Mouse (Mus musculus): ENCODE results near the gene Aph1a. TPM values are rescaled to one million over a fixed set of nuclear protein-coding genes. Genes with fewer than 3 reads are reported as not detected.
"Not testable (repeated sequence)": the region's sequence is repeated elsewhere in the genome, so short reads cannot be mapped to it uniquely, and the experiment has no call there.

The Aph1a gene
- polyA plus RNA-seq, 1 experiment from 2014 or later, result 11.8 TPM

DNA sequence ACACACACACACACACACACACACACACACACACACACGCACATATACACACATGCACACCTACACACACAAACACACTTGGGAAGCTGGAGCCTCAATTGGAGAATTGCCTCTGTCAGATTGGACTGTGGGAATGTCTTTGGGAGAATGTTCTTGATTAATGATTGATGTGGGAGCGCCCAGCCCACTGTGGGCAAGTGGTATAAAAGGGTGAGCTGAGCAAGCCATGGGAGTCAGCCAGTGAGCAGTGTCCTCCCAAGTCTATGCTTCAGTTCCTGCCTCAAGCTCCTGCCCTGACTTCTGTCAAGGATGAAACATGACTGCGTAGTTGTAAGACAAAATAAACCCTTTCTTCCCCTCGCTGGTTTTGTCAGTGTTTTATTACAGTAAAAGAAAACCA, 6.2 kb upstream of the Aph1a start:
- Histone ChIP-seq H3K9ac (no peak overlapping the region), H3K36me3 (replicated peaks) (no peaks in the 10 kb centered on the region), H3K9me3 (replicated peaks) (no peaks in the 10 kb centered on the region), H3K4me1 (replicated peaks) (peaks cover 40% of the 10 kb centered on the region), H3K27ac (replicated peaks) (no peak overlapping the region), H3K4me3 (replicated peaks) (no peak overlapping the region), H3K4me2 (no peak overlapping the region), H3K27me3 (peaks cover 23% of the 10 kb centered on the region)
- no peak for ATAC-seq (ENCODE audit: insufficient read depth)
- WGBS (ENCODE audit: insufficient replicate concordance), result 66% methylated on average over 4 of the region's 4 CpGs

- Histone ChIP-seq H3K9me3 (replicated peaks) (no peaks in the 10 kb centered on the region), H3K4me3 (replicated peaks) (no peak overlapping the region), H3K4me1 (replicated peaks) (peaks cover 43% of the 10 kb centered on the region), H3K4me2 (no peak overlapping the region), H3K36me3 (replicated peaks) (no peaks in the 10 kb centered on the region), H3K27ac (replicated peaks) (no peak overlapping the region), H3K9ac (no peak overlapping the region), H3K27me3 (peaks cover 15% of the 10 kb centered on the region; the same call in 1 of the 2 replicates)
- ATAC-seq (ENCODE audit: insufficient read depth), result no peak
- 72% methylated on average over 3 of the region's 3 CpGs for WGBS (ENCODE audit: insufficient replicate concordance)
Observed at GRCm38 (mm10) chr3:95889664-95890063, 4.1 kb upstream of the Aph1a start.

GRCm38 (mm10) chr3:95891211-95892065, 2.3 kb upstream of the Aph1a start, which contains the start of gene BC028528:
Gene BC028528, minus strand, starts transcription at chr3:95892005.
- Histone ChIP-seq H3K4me3 (replicated peaks) (peak within 1 kb of the TSS; percentile 19), H3K27me3 (peaks cover 9% of the 10 kb centered on the region; the same call in 1 of the 2 replicates), H3K9me3 (replicated peaks) (no peaks in the 10 kb centered on the region), H3K4me2 (peak within 1 kb of the TSS; percentile 87), H3K27ac (replicated peaks) (peak within 1 kb of the TSS; percentile 61), H3K4me1 (replicated peaks) (peaks cover 44% of the 10 kb centered on the region), H3K9ac (peak within 1 kb of the TSS; percentile 10; the same call in 1 of the 2 replicates), H3K36me3 (replicated peaks) (no peaks in the 10 kb centered on the region)
- WGBS (ENCODE audit: insufficient replicate concordance), result 19% methylated on average over 12 of the region's 12 CpGs
- ATAC-seq (ENCODE audit: insufficient read depth), result no peak

DNA sequence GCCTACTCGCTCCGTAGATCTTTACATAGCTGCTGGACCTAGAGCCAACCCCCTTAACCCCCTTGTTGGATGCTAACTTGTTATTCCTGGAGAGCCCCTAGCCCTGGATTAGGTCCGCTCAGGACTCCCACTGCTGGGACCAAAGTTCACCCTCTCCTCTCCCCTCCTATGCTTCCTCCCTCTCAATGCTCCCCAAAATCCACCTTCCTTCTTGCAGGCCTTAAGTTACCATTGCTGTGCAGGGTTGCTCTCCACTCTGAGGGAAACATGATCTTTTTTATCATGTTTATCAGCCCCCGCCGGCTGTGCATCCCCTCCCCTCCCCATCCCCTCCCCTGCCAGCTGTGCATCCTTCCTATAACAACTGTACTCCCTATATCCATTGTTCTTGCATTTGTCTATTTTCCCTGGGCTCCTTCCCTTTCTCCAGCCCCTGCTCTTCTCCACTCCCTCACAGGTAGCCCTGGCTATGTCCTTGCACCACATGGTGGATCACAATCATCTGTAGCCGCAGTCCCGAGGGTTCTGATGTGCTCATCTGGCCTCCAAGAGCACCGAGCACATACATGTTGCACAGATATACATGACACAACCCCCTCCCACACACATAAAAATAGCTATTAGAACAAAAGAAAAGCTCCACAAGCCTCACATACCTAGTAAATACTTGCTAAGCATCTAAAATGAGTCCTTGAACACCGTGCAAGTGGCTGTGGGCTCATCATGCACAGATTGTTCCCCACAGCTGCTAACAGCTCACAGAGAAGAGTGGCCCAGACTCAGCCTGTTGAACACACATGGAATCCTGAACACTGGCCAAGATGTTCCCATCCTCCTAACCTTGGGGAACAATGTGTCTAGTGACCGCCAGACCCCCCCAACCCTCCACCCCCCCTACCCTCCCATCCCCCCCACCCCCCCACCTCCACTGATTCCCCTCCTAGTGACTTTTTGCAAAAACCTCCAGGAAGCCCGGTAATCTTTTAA, 1.4 kb upstream of the Aph1a start:
- peak overlapping the region; percentile 87 for H3K4me2 ChIP-seq
- H3K4me1 ChIP-seq (replicated peaks), result peaks cover 44% of the 10 kb centered on the region
- H3K27me3 ChIP-seq, result peaks cover 9% of the 10 kb centered on the region; the same call in 1 of the 2 replicates
- H3K9ac ChIP-seq, result peak overlapping the region; percentile 10; the same call in 1 of the 2 replicates
- H3K27ac ChIP-seq (replicated peaks), result peak overlapping the region; percentile 61
- H3K36me3 ChIP-seq (replicated peaks), result 0 out of 2 replicates have a peak, but pooled peaks cover under 1% of the 10 kb centered on the region
- H3K9me3 ChIP-seq (replicated peaks), result no peaks in the 10 kb centered on the region
- peak overlapping the region; percentile 19 for H3K4me3 ChIP-seq (replicated peaks)
- 26% methylated on average over 11 of the region's 11 CpGs for WGBS (ENCODE audit: insufficient replicate concordance)
- no peak for ATAC-seq (ENCODE audit: insufficient read depth)

DNA sequence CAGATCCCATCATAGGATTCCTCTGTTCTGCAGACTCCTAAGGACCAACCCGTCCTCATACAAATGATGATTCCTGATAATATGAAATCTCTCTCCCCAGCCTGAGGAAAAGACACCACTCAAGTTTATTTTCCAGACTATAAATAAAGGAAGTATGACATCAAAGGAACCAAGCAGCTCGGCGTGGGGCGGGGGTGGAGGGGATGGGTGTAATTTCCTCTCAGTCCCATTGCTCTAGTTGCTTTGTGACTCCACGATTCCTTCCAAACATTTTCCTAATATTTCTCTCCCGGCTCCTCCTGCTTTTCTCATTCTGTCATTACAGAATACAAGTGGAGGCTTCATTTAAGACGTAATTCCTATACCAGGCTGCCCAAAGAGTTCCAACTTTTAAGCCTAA, 643 bp upstream of the Aph1a start:
- no peak for ATAC-seq (ENCODE audit: insufficient read depth)
- peaks cover 9% of the 10 kb centered on the region; the same call in 1 of the 2 replicates for H3K27me3 ChIP-seq
- peak overlapping the region; percentile 4; the same call in 1 of the 2 replicates for H3K27ac ChIP-seq (replicated peaks)
- peak overlapping the region; percentile 87 for H3K4me2 ChIP-seq
- peak overlapping the region; percentile 44 for H3K9ac ChIP-seq
- peaks cover 44% of the 10 kb centered on the region for H3K4me1 ChIP-seq (replicated peaks)
- 10% methylated on average over 7 of the region's 7 CpGs for WGBS (ENCODE audit: insufficient replicate concordance)
- 0 out of 2 replicates have a peak, but pooled peaks cover 5% of the 10 kb centered on the region for H3K36me3 ChIP-seq (replicated peaks)
- no peaks in the 10 kb centered on the region for H3K9me3 ChIP-seq (replicated peaks)
- peak overlapping the region; percentile 69 for H3K4me3 ChIP-seq (replicated peaks)

GRCm38 (mm10) chr3:95894317-95895160, 770 bp downstream of the Aph1a start:
- WGBS (ENCODE audit: insufficient replicate concordance), result 3% methylated on average over 16 of the region's 16 CpGs
- Histone ChIP-seq H3K9ac (peak overlapping the region; percentile 81), H3K4me2 (peak overlapping the region; percentile 87), H3K4me3 (replicated peaks) (peak overlapping the region; percentile 69), H3K4me1 (replicated peaks) (peaks cover 44% of the 10 kb centered on the region), H3K9me3 (replicated peaks) (no peaks in the 10 kb centered on the region), H3K27me3 (peaks cover 9% of the 10 kb centered on the region; the same call in 1 of the 2 replicates), H3K27ac (replicated peaks) (peak overlapping the region; percentile 72), H3K36me3 (replicated peaks) (0 out of 2 replicates have a peak, but pooled peaks cover 5% of the 10 kb centered on the region)
- ATAC-seq (ENCODE audit: insufficient read depth), result no peak; the same call in 1 of the 2 replicates

DNA sequence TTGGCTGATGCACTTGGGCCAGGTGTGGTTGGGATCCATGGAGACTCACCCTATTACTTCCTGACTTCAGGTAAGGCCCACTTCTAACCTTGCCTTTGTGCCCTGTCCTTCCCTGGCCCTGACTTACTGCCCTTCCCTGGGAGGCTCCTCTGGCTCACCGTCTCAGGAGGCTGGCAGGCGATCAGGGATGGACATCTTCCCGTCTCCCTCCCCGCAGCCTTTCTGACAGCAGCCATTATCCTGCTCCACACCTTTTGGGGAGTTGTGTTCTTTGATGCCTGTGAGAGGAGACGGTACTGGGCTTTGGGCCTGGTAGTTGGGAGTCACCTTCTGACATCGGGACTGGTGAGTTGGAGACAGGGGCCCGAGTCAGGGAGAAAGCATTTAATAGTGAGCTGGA, 1.7 kb downstream of the Aph1a start:
- not testable (repeated sequence) for H3K9ac ChIP-seq; H3K9me3 ChIP-seq (replicated peaks); H3K36me3 ChIP-seq (replicated peaks); H3K4me3 ChIP-seq (replicated peaks); H3K27ac ChIP-seq (replicated peaks); ATAC-seq (ENCODE audit: insufficient read depth)
- WGBS (ENCODE audit: insufficient replicate concordance), result 86% methylated on average over 7 of the region's 7 CpGs
- Histone ChIP-seq H3K4me1 (replicated peaks) (peaks cover 41% of the 10 kb centered on the region), H3K27me3 (peaks cover 15% of the 10 kb centered on the region), H3K4me2 (peak overlapping the region; percentile 87; the same call in 1 of the 2 replicates)

GRCm38 (mm10) chr3:95899800-95900524, 6.2 kb downstream of the Aph1a start:
- 60% methylated on average over 13 of the region's 13 CpGs for WGBS (ENCODE audit: insufficient replicate concordance)
- Histone ChIP-seq H3K36me3 (replicated peaks) (0 out of 2 replicates have a peak, but pooled peaks cover 5% of the 10 kb centered on the region), H3K4me1 (replicated peaks) (peaks cover 14% of the 10 kb centered on the region), H3K4me2 (no peak overlapping the region), H3K27ac (replicated peaks) (no peak overlapping the region), H3K9me3 (replicated peaks) (no peaks in the 10 kb centered on the region), H3K4me3 (replicated peaks) (no peak overlapping the region), H3K9ac (no peak overlapping the region), H3K27me3 (peaks cover 47% of the 10 kb centered on the region)
- no peak for ATAC-seq (ENCODE audit: insufficient read depth)

GRCm38 (mm10) chr3:95901616-95902372, 8.0 kb downstream of the Aph1a start:
- no peaks in the 10 kb centered on the region for H3K9me3 ChIP-seq (replicated peaks)
- H3K9ac ChIP-seq, result no peak overlapping the region
- no peak overlapping the region for H3K4me3 ChIP-seq (replicated peaks)
- peaks cover 66% of the 10 kb centered on the region for H3K27me3 ChIP-seq
- 63% methylated on average over 9 of the region's 9 CpGs for WGBS (ENCODE audit: insufficient replicate concordance)
- H3K36me3 ChIP-seq (replicated peaks), result 0 out of 2 replicates have a peak, but pooled peaks cover 5% of the 10 kb centered on the region
- H3K27ac ChIP-seq (replicated peaks), result peak overlapping the region; percentile 59; the same call in 1 of the 2 replicates
- ATAC-seq (ENCODE audit: insufficient read depth), result no peak
- H3K4me2 ChIP-seq, result no peak overlapping the region
- H3K4me1 ChIP-seq (replicated peaks), result peaks cover 26% of the 10 kb centered on the region

All from liver, embryonic 15.5 days (tissue).